Mouse (Mus musculus) spleen, adult 10 weeks (tissue): ENCODE data around the gene Icam5. TPM values are rescaled to one million over a fixed set of nuclear protein-coding genes. Genes with fewer than 3 reads are reported as not detected.

Source experiments
- polyA plus RNA-seq: library from polyadenylated mRNA; stranded (reverse); fragments of 350-450 nt; fragmentation: Illumina TruSeq; extraction: RNeasy Lipid Tissue Mini Kit (QIAGEN cat#74804); gene quantifications from one replicate; pipeline ENCODE4 v1.2.3, GENCODE M21; 2015; ENCODE audit warnings: low replicate concordance; ENCODE audit not compliant: insufficient read depth

Gene Icam5
- polyA plus RNA-seq = 0.10 TPM

GRCm38 (mm10) chr9:21031896-21032351, at the start of gene Icam5:
Icam5 (plus strand) TSS chr9:21032073.

GRCm38 (mm10) chr9:21002627-21003551, 29.0 kb upstream of the Icam5 start, which contains the start of gene Mrpl4:
Mrpl4 (plus strand) TSS chr9:21002738.

GRCm38 (mm10) chr9:21015571-21016130, 16.2 kb upstream of the Icam5 start, which contains the start of gene Icam1:
Icam1 (plus strand) TSS chr9:21015985.

GRCm38 (mm10) chr9:21029291-21030054, 2.4 kb upstream of the Icam5 start, which contains the start of gene Icam4:
Icam4 (plus strand) TSS chr9:21029373.

GRCm38 (mm10) chr9:21067006-21067684, 35.3 kb downstream of the Icam5 start, which contains the start of gene Zglp1:
Zglp1 (minus strand) TSS chr9:21067093.

GRCm38 (mm10) chr9:21073044-21073840, 41.4 kb downstream of the Icam5 start, which contains the start of the genes Gm49373 and Fdx1l:
Gm49373 (minus strand) TSS chr9:21073096.
Fdx1l (minus strand) TSS chr9:21073614.

Other genes with a start within 250 kb of the Icam5 start
- 0.29 TPM for gene Col5a3, start 217.0 kb upstream of the Icam5 start, polyA plus RNA-seq
- not detected for gene Rdh8, start 213.6 kb upstream of the Icam5 start, polyA plus RNA-seq
- gene A230050P20Rik, start 163.4 kb upstream of the Icam5 start, polyA plus RNA-seq = 29.9 TPM
- gene Angptl6, start 152.3 kb upstream of the Icam5 start, polyA plus RNA-seq = 0.44 TPM
- 14.3 TPM for gene Ppan, start 143.9 kb upstream of the Icam5 start, polyA plus RNA-seq
- 129 TPM for gene Eif3g, start 133.4 kb upstream of the Icam5 start, polyA plus RNA-seq
- gene Dnmt1, start 72.2 kb upstream of the Icam5 start, polyA plus RNA-seq = 50.1 TPM
- gene S1pr2, start 55.3 kb upstream of the Icam5 start, polyA plus RNA-seq = 2.0 TPM
- gene Mrpl4, start 29.3 kb upstream of the Icam5 start, polyA plus RNA-seq = 16.7 TPM
- 75.3 TPM for gene Icam1, start 16.1 kb upstream of the Icam5 start, polyA plus RNA-seq
- 0.57 TPM for gene Icam4, start 2.7 kb upstream of the Icam5 start, polyA plus RNA-seq
- 0.33 TPM for gene Zglp1, start 35.0 kb downstream of the Icam5 start, polyA plus RNA-seq
- gene Gm49373, start 41.0 kb downstream of the Icam5 start, polyA plus RNA-seq = not detected
- 21.1 TPM for gene Fdx1l, start 41.5 kb downstream of the Icam5 start, polyA plus RNA-seq
- gene Gm38431, start 59.9 kb downstream of the Icam5 start, polyA plus RNA-seq = 1.5 TPM
- 26.0 TPM for gene Raver1, start 59.9 kb downstream of the Icam5 start, polyA plus RNA-seq
- 33.0 TPM for gene Tyk2, start 99.2 kb downstream of the Icam5 start, polyA plus RNA-seq
- gene Cdc37, start 117.9 kb downstream of the Icam5 start, polyA plus RNA-seq = 112 TPM
- 8.6 TPM for gene Pde4a, start 133.6 kb downstream of the Icam5 start, polyA plus RNA-seq
- gene Keap1, start 207.3 kb downstream of the Icam5 start, polyA plus RNA-seq = 18.0 TPM
- 3.4 TPM for gene S1pr5, start 216.4 kb downstream of the Icam5 start, polyA plus RNA-seq
- 8.0 TPM for gene Atg4d, start 233.2 kb downstream of the Icam5 start, polyA plus RNA-seq